Mouse (Mus musculus): Measurements from ENCODE around the gene Hddc2. TPM values are rescaled to one million over a fixed set of nuclear protein-coding genes. Genes with fewer than 3 reads are reported as not detected.
"Not testable (repeated sequence)": the region's sequence is repeated elsewhere in the genome, so short reads cannot be mapped to it uniquely, and the experiment has no call there.

Gene Hddc2
- total and polyA plus RNA-seq, 2 experiments, result 0.71 to 3.5 TPM

- H3K9ac ChIP-seq (ENCODE audit: low read depth, low read length), result no peak overlapping the region
- WGBS, result 76% methylated on average over 4 of the region's 4 CpGs
- H3K4me1 ChIP-seq (ENCODE audit: control insufficient read depth, insufficient read depth, low read length), result no peaks in the 10 kb centered on the region
- no peak for DNase-seq (ENCODE audit: extremely low read depth, low read depth, low spot score)
- H3K4me3 ChIP-seq (ENCODE audit: insufficient read depth, low read depth, low read length), result no peak overlapping the region
- no peaks in the 10 kb centered on the region for H3K27me3 ChIP-seq (ENCODE audit: control insufficient read depth, insufficient read depth, low read length)
- H3K27ac ChIP-seq (replicated peaks; ENCODE audit: insufficient read depth, low read depth, low read length), result no peak overlapping the region
- TF ChIP-seq POLR2A (IDR thresholded peaks at IDR 0.05; ENCODE audit: extremely low read depth, insufficient read depth, low read length) (no peak), CTCF (IDR thresholded peaks at IDR 0.05; ENCODE audit: low read depth, low read length) (no peak)
- H3K36me3 ChIP-seq (ENCODE audit: control insufficient read depth, insufficient read depth, low read length), result no peaks in the 10 kb centered on the region
- no peaks in the 10 kb centered on the region for H3K79me2 ChIP-seq (ENCODE audit: control insufficient read depth, insufficient read depth, low read length)
Measured at GRCm38 (mm10) chr10:31359749-31360148, 46.6 kb downstream of the Hddc2 start.

GRCm38 (mm10) chr10:31370200-31370599, 57.0 kb downstream of the Hddc2 start:
- not testable (repeated sequence) for DNase-seq (ENCODE audit: extremely low read depth, low read depth, low spot score); H3K27ac ChIP-seq (replicated peaks; ENCODE audit: insufficient read depth, low read depth, low read length); H3K4me3 ChIP-seq (ENCODE audit: insufficient read depth, low read depth, low read length); H3K27me3 ChIP-seq (ENCODE audit: control insufficient read depth, insufficient read depth, low read length); H3K36me3 ChIP-seq (ENCODE audit: control insufficient read depth, insufficient read depth, low read length); H3K4me1 ChIP-seq (ENCODE audit: control insufficient read depth, insufficient read depth, low read length); H3K79me2 ChIP-seq (ENCODE audit: control insufficient read depth, insufficient read depth, low read length); H3K9ac ChIP-seq (ENCODE audit: low read depth, low read length)
- 18% methylated on average over 4 of the region's 5 CpGs for WGBS

Other genes with a start within 250 kb of the Hddc2 start
- gene Tpd52l1, start 132.6 kb downstream of the Hddc2 start, total RNA-seq (2014; rRNA removed), result 14.4 and 16.3 TPM in 2 replicates
- 6.5 and 7.1 TPM in 2 replicates for gene Tpd52l1, start 132.6 kb downstream of the Hddc2 start, polyA plus RNA-seq (2012; rRNA removed)